Mouse (Mus musculus): ENCODE measurements around the gene Ntn5.

DNA sequence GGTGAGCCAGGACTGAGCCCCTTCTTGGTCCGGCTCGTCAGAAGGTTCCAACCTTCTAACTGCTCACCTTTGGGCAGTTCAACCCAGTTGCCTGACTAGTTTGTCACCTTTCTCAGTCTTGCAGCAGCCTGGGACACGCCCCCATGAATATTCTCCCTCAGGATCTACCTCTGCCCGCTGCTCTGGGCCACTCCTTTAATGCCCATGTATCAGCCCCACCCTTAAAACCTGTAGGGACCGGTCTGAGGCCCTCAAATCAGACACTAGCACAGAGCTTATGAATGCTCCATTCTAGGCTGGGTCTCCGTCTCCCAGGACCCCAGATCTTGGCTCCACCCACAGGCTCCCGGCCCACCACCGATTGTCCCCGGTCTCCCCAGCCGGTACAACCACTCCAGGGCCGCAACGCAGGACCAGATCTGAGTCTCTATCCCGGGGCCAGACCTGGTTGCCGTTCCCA lies 30.8 kb downstream of the Ntn5 start:
- TF ChIP-seq CTCF (IDR thresholded peaks at IDR 0.05; ENCODE audit: borderline replicate concordance, control insufficient read depth, extremely low read depth, insufficient read depth, low read length, poor library complexity) (no peak), POLR2A (IDR thresholded peaks at IDR 0.05; ENCODE audit: control insufficient read depth, extremely low read depth, insufficient read depth, low read length, poor library complexity) (no peak)
